Mouse (Mus musculus): ENCODE measurements around the gene Cd47.

Cd47 gene

GRCm38 (mm10) chr16:49907356-49907755 lies 107.0 kb downstream of the Cd47 start:
- peak in 1 of 2 experiments; percentile 24 for DNase-seq (ENCODE audit: low spot score in 2 of 2)

GRCm38 (mm10) chr16:49909536-49909935 lies 109.2 kb downstream of the Cd47 start:
- no peak for DNase-seq (ENCODE audit: low spot score in 2 of 2)

GRCm38 (mm10) chr16:49914094-49914493 lies 113.8 kb downstream of the Cd47 start:
- no peak for DNase-seq (ENCODE audit: low spot score in 2 of 2)

GRCm38 (mm10) chr16:49915532-49916476 lies 115.5 kb downstream of the Cd47 start:
- no peak for DNase-seq (ENCODE audit: low spot score in 2 of 2)

- DNase-seq (ENCODE audit: low spot score in 2 of 2) = no peak
These were observed 119.9 kb downstream of the Cd47 start for GRCm38 (mm10) chr16:49920191-49920590.

GRCm38 (mm10) chr16:49921677-49922076 lies 121.3 kb downstream of the Cd47 start:
- no peak for DNase-seq (ENCODE audit: low spot score in 2 of 2)

- no peak for DNase-seq (ENCODE audit: low spot score in 2 of 2)
These were observed 121.8 kb downstream of the Cd47 start for GRCm38 (mm10) chr16:49922098-49922497.

- peak in 1 of 2 experiments; percentile 24 for DNase-seq (ENCODE audit: low spot score in 2 of 2)
These were observed 123.4 kb downstream of the Cd47 start for GRCm38 (mm10) chr16:49923720-49924119.

- DNase-seq (ENCODE audit: low spot score in 2 of 2) = no peak
These were observed 124.6 kb downstream of the Cd47 start for GRCm38 (mm10) chr16:49924941-49925340.

- no peak for DNase-seq (ENCODE audit: low spot score in 2 of 2)
These were observed 132.9 kb downstream of the Cd47 start for GRCm38 (mm10) chr16:49933274-49933673.

- DNase-seq (ENCODE audit: low spot score in 2 of 2) = no peak
These were observed 135.7 kb downstream of the Cd47 start for GRCm38 (mm10) chr16:49936008-49936443.

- DNase-seq (ENCODE audit: low spot score in 2 of 2) = no peak
These were observed 136.5 kb downstream of the Cd47 start for GRCm38 (mm10) chr16:49936793-49937192.

GRCm38 (mm10) chr16:49937218-49938165 lies 137.2 kb downstream of the Cd47 start:
- DNase-seq (ENCODE audit: low spot score in 2 of 2) = no peak

- DNase-seq (ENCODE audit: low spot score in 2 of 2) = no peak
These were observed 138.4 kb downstream of the Cd47 start for GRCm38 (mm10) chr16:49938483-49939301.

GRCm38 (mm10) chr16:49939376-49939775 lies 139.0 kb downstream of the Cd47 start:
- no peak for DNase-seq (ENCODE audit: low spot score in 2 of 2)

GRCm38 (mm10) chr16:49940473-49940872 lies 140.1 kb downstream of the Cd47 start:
- DNase-seq (ENCODE audit: low spot score in 2 of 2) = no peak

GRCm38 (mm10) chr16:49941031-49941430 lies 140.7 kb downstream of the Cd47 start:
- DNase-seq (ENCODE audit: low spot score in 2 of 2) = no peak

GRCm38 (mm10) chr16:49943726-49944125 lies 143.4 kb downstream of the Cd47 start:
- DNase-seq (ENCODE audit: low spot score in 2 of 2) = no peak

- no peak for DNase-seq (ENCODE audit: low spot score in 2 of 2)
These were observed 144.8 kb downstream of the Cd47 start for GRCm38 (mm10) chr16:49945084-49945483.

- no peak for DNase-seq (ENCODE audit: low spot score in 2 of 2)
These were observed 146.7 kb downstream of the Cd47 start for GRCm38 (mm10) chr16:49947049-49947448.

GRCm38 (mm10) chr16:49947610-49948009 lies 147.3 kb downstream of the Cd47 start:
- no peak for DNase-seq (ENCODE audit: low spot score in 2 of 2)

All from urinary bladder, adult 18-20 months (tissue).